Mouse (Mus musculus): ENCODE results near the gene Dnajc19.

GRCm38 (mm10) chr3:34121311-34121710 is 40.2 kb upstream of the Dnajc19 start:
- TF ChIP-seq POLR2A (IDR thresholded peaks at IDR 0.05; ENCODE audit: borderline replicate concordance, extremely low read depth, low read depth, low read length) (no peak), CTCF (IDR thresholded peaks at IDR 0.05; ENCODE audit: insufficient read depth, low read length) (no peak)
